Mouse (Mus musculus): ENCODE measurements at regions not wholly inside any gene's neighbourhood (a gene's known extent, or its start where the extent isn't known, plus 50 kb on each side); places are given as distances from the start of the nearest gene placed in this dataset.

DNA sequence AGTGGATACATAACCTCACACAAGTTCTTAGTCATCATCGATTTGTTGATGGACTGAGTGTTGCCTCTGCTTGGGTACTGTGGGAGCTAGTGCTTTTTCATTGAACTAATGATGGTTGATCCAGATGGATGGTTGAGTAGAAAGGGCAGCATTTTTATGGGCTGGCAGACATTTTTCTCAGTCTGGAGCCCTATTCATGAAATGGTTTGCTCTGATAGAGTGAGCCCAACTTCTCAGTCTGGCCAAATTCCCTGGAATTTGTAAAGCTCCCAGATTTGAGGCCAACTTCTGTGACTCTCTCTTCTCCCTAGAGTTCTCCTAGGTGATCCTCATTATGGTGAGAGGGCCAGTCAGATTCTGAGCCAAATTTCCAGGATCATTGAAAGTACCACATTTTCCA lies 216.8 kb upstream of the Galnt5 start:
- Histone ChIP-seq H3K4me1 (ENCODE audit: control insufficient read depth in 1 of 2, insufficient read depth in 2 of 2, low read length in 2 of 2) (no peaks in the 10 kb centered on the region), H3K9ac (ENCODE audit: control insufficient read depth, low read depth, low read length, poor library complexity, severe bottlenecking) (no peak overlapping the region), H3K36me3 (ENCODE audit: control insufficient read depth in 1 of 2, insufficient read depth in 2 of 2, low read length in 2 of 2) (no peaks in the 10 kb centered on the region), H3K9me3 (replicated peaks; ENCODE audit: insufficient read depth, low read length) (no peaks in the 10 kb centered on the region), H3K4me3 (ENCODE audit: control insufficient read depth in 1 of 2, insufficient read depth in 1 of 2, low read depth in 2 of 2, low read length in 2 of 2) (no peak overlapping the region), H3K79me2 (ENCODE audit: control insufficient read depth, insufficient read depth, low read length, poor library complexity) (no peaks in the 10 kb centered on the region), H3K27me3 (ENCODE audit: control insufficient read depth in 1 of 2, insufficient read depth in 2 of 2, low read length in 2 of 2) (no peaks in the 10 kb centered on the region), H3K27ac (ENCODE audit: control insufficient read depth, low read depth, low read length) (no peak overlapping the region)
- DNase-seq (ENCODE audit: low read depth, low spot score): no peak
- TF ChIP-seq NRF1 (IDR thresholded peaks at IDR 0.05; ENCODE audit: insufficient read depth, low read depth, low read length, poor library complexity, severe bottlenecking) (no peak), EP300 (IDR thresholded peaks at IDR 0.05; ENCODE audit: low read depth in 1 of 2, low read length in 2 of 2) (no peak), BHLHE40 (IDR thresholded peaks at IDR 0.05; ENCODE audit: borderline replicate concordance, low read depth, low read length) (no peak), ZNF384 (IDR thresholded peaks at IDR 0.05; ENCODE audit: low read depth, low read length) (no peak), SIN3A (IDR thresholded peaks at IDR 0.05; ENCODE audit: low read length) (no peak), MAX (IDR thresholded peaks at IDR 0.05; ENCODE audit: low read length) (no peak), ZC3H11A (IDR thresholded peaks at IDR 0.05; ENCODE audit: low read depth, low read length) (no peak), POLR2A (IDR thresholded peaks at IDR 0.05; ENCODE audit: control insufficient read depth in 1 of 2, insufficient read depth in 1 of 2, low read depth in 1 of 2, low read length in 2 of 2, poor library complexity in 1 of 2) (no peak), USF1 (IDR thresholded peaks at IDR 0.05; ENCODE audit: low read depth, low read length) (no peak), MEF2A (IDR thresholded peaks at IDR 0.05; ENCODE audit: extremely low read depth, insufficient replicate concordance, low read depth, low read length, poor library complexity, severe bottlenecking) (no peak), RAD21 (IDR thresholded peaks at IDR 0.05; ENCODE audit: low read depth, low read length) (no peak), UBTF (IDR thresholded peaks at IDR 0.05; ENCODE audit: borderline replicate concordance, insufficient read depth, low read depth, low read length) (no peak), ETS1 (IDR thresholded peaks at IDR 0.05; ENCODE audit: low read depth, low read length) (no peak), SMC3 (IDR thresholded peaks at IDR 0.05; ENCODE audit: low read depth, low read length) (no peak), CHD2 (IDR thresholded peaks at IDR 0.05; ENCODE audit: low read length) (no peak), USF2 (IDR thresholded peaks at IDR 0.05; ENCODE audit: borderline replicate concordance in 1 of 2, insufficient read depth in 1 of 2, low read depth in 1 of 2, low read length in 2 of 2) (no peak), TAL1 (IDR thresholded peaks at IDR 0.05; ENCODE audit: low read length) (no peak)

GRCm38 (mm10) chr2:57793519-57794296 lies 204.0 kb upstream of the Galnt5 start:
- H3K4me3 ChIP-seq (ENCODE audit: control insufficient read depth in 1 of 2, insufficient read depth in 1 of 2, low read depth in 2 of 2, low read length in 2 of 2): no peak overlapping the region
- H3K9ac ChIP-seq (ENCODE audit: control insufficient read depth, low read depth, low read length, poor library complexity, severe bottlenecking): no peak overlapping the region
- TF ChIP-seq RCOR1 (IDR thresholded peaks at IDR 0.05; ENCODE audit: low read depth, low read length): no peak
- no peak for TF ChIP-seq SIN3A (IDR thresholded peaks at IDR 0.05; ENCODE audit: low read length)
- TF ChIP-seq ETS1 (IDR thresholded peaks at IDR 0.05; ENCODE audit: low read depth, low read length): no peak
- no peak for TF ChIP-seq CTCF (IDR thresholded peaks at IDR 0.05 in 2 of 3, conservative IDR thresholded peaks at IDR 0.05 in 1 of 3; ENCODE audit: control insufficient read depth in 1 of 3, insufficient read depth in 1 of 3, low read depth in 2 of 3, low read length in 3 of 3, poor library complexity in 1 of 3, severe bottlenecking in 1 of 3)
- TF ChIP-seq BHLHE40 (IDR thresholded peaks at IDR 0.05; ENCODE audit: borderline replicate concordance, low read depth, low read length): no peak
- no peak for TF ChIP-seq RAD21 (IDR thresholded peaks at IDR 0.05; ENCODE audit: low read depth, low read length)
- no peak for TF ChIP-seq EP300 (IDR thresholded peaks at IDR 0.05; ENCODE audit: low read depth in 1 of 2, low read length in 2 of 2)
- TF ChIP-seq ZKSCAN1 (IDR thresholded peaks at IDR 0.05; ENCODE audit: low read depth, low read length): no peak
- no peaks in the 10 kb centered on the region for H3K4me1 ChIP-seq (ENCODE audit: control insufficient read depth in 1 of 2, insufficient read depth in 2 of 2, low read length in 2 of 2)
- no peaks in the 10 kb centered on the region for H3K9me3 ChIP-seq (replicated peaks; ENCODE audit: insufficient read depth, low read length)
- DNase-seq (ENCODE audit: low read depth, low spot score): no peak
- H3K36me3 ChIP-seq (ENCODE audit: control insufficient read depth in 1 of 2, insufficient read depth in 2 of 2, low read length in 2 of 2): no peaks in the 10 kb centered on the region
- no peak overlapping the region for H3K27ac ChIP-seq (ENCODE audit: control insufficient read depth, low read depth, low read length)
- H3K79me2 ChIP-seq (ENCODE audit: control insufficient read depth, insufficient read depth, low read length, poor library complexity): no peaks in the 10 kb centered on the region
- no peaks in the 10 kb centered on the region for H3K27me3 ChIP-seq (ENCODE audit: control insufficient read depth in 1 of 2, insufficient read depth in 2 of 2, low read length in 2 of 2)

Measured in MEL (cell line).